Mouse (Mus musculus): Measurements from ENCODE around the gene Lrch1.

GRCm38 (mm10) chr14:74956234-74956633 lies 8.6 kb upstream of the Lrch1 start:
- TF ChIP-seq POLR2A (IDR thresholded peaks at IDR 0.05; ENCODE audit: insufficient read length, low read depth), result no peak
- TF ChIP-seq CEBPB (IDR thresholded peaks at IDR 0.05; ENCODE audit: insufficient read depth, poor library complexity, severe bottlenecking), result no peak
- TF ChIP-seq USF1 (IDR thresholded peaks at IDR 0.05; ENCODE audit: low read depth), result no peak
- no peak for TF ChIP-seq MAX (IDR thresholded peaks at IDR 0.05; ENCODE audit: low read depth)
- no peak for TF ChIP-seq TCF12 (IDR thresholded peaks at IDR 0.05; ENCODE audit: insufficient read depth, poor library complexity, severe bottlenecking)
- no peak for TF ChIP-seq E2F4 (IDR thresholded peaks at IDR 0.05; ENCODE audit: insufficient read depth)
- TF ChIP-seq POLR2AphosphoS2 (IDR thresholded peaks at IDR 0.05; ENCODE audit: insufficient read length, low read depth), result no peak
- no peak for TF ChIP-seq TCF3 (IDR thresholded peaks at IDR 0.05; ENCODE audit: insufficient read length, low read depth)
- TF ChIP-seq SRF (IDR thresholded peaks at IDR 0.05; ENCODE audit: control insufficient read depth, insufficient read length, low read depth), result no peak
